Mouse (Mus musculus) v-Abl transformed pro-B cells (cell line): Measurements from ENCODE around the gene Wnt5a.

Source experiments
- in situ Hi-C, 2 experiments: fragments of 400-800 bp; cut with MboI; formaldehyde crosslinking; loops; one replicate each; pipeline ENCODE4 v1.15.1; 2025; ENCODE audit not compliant: unreplicated experiment in 2 of 2

The Wnt5a gene

GRCm38 (mm10) chr14:28504101-28505050 lies at the start of gene Wnt5a:
Gene Wnt5a (plus strand): TSS chr14:28504750.
- in situ Hi-C loops, result no loop called here

- in situ Hi-C loops, result no loop called here
These were observed 48.0 kb upstream of the Wnt5a start for GRCm38 (mm10) chr14:28456372-28457076.

GRCm38 (mm10) chr14:28457428-28457827 lies 47.1 kb upstream of the Wnt5a start:
- in situ Hi-C loops, result no loop called here

- in situ Hi-C loops, result no loop called here
These were observed 36.6 kb upstream of the Wnt5a start for GRCm38 (mm10) chr14:28467956-28468355.

- in situ Hi-C loops, result no loop called here
These were observed 34.9 kb upstream of the Wnt5a start for GRCm38 (mm10) chr14:28469696-28470095.

- in situ Hi-C loops, result no loop called here
These were observed 34.3 kb upstream of the Wnt5a start for GRCm38 (mm10) chr14:28470212-28470611.

GRCm38 (mm10) chr14:28475012-28475411 lies 29.5 kb upstream of the Wnt5a start:
- in situ Hi-C loops, result no loop called here

GRCm38 (mm10) chr14:28475421-28475820 lies 29.1 kb upstream of the Wnt5a start:
- in situ Hi-C loops, result no loop called here

GRCm38 (mm10) chr14:28476746-28477145 lies 27.8 kb upstream of the Wnt5a start:
- in situ Hi-C loops, result no loop called here

GRCm38 (mm10) chr14:28480866-28481265 lies 23.7 kb upstream of the Wnt5a start:
- in situ Hi-C loops, result no loop called here

- in situ Hi-C loops, result no loop called here
These were observed 10.7 kb upstream of the Wnt5a start for GRCm38 (mm10) chr14:28493806-28494205.

- in situ Hi-C loops, result no loop called here
These were observed 10.3 kb upstream of the Wnt5a start for GRCm38 (mm10) chr14:28494273-28494672.

- in situ Hi-C loops, result no loop called here
These were observed 3.2 kb upstream of the Wnt5a start for GRCm38 (mm10) chr14:28501216-28501878.

GRCm38 (mm10) chr14:28503276-28503675 lies 1.3 kb upstream of the Wnt5a start:
- in situ Hi-C loops, result no loop called here

- in situ Hi-C loops, result no loop called here
These were observed 568 bp downstream of the Wnt5a start for GRCm38 (mm10) chr14:28505051-28505585.

GRCm38 (mm10) chr14:28505586-28506375 lies 1.2 kb downstream of the Wnt5a start:
- in situ Hi-C loops, result no loop called here

- in situ Hi-C loops, result no loop called here
These were observed 1.9 kb downstream of the Wnt5a start for GRCm38 (mm10) chr14:28506376-28506831.

GRCm38 (mm10) chr14:28507011-28507410 lies 2.5 kb downstream of the Wnt5a start:
- in situ Hi-C loops, result no loop called here

GRCm38 (mm10) chr14:28507471-28507870 lies 2.9 kb downstream of the Wnt5a start:
- in situ Hi-C loops, result no loop called here
